ENCODE assay signal across 7 mouse cellular contexts in the genomic region with DNA sequence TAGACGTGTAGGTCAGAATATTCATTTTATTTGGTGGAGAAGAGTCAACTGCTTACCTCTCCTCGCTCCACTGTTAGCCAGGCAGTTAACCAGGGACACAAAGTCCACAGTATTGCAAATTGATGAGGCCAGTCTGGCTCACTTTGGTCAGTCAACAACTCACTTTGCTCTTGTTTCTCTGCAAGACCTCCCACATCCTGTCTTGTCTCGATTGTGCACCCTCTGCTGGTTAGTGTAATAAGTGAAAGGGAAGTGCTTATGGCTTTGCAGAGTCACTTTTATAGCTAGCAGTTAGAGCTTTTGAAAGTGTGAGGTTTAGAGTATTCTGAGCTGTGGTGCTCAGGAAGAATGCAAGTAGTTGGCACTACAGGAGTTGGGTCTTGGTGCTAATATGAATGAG. TPM values are rescaled to one million over a fixed set of nuclear protein-coding genes. Genes with fewer than 3 reads are reported as not detected.
DNase-seq lines count a peak whose midpoint lies in the region; ATAC-seq and TF ChIP-seq lines count a peak whose summit lies in the region.

No protein-coding gene starts in this region.

- H3K4me2 ChIP-seq in forebrain, embryonic 16.5 days (ENCODE audit: low read length), result no peak overlapping the region

- no peak overlapping the region for H3K27ac ChIP-seq in forebrain, embryonic 16.5 days (ENCODE audit: low read length)

- no peaks in the 10 kb centered on the region for H3K36me3 ChIP-seq in G1E (replicated peaks)
- H3K36me3 ChIP-seq in forebrain, embryonic 16.5 days (ENCODE audit: control insufficient read depth, insufficient read depth), result no peaks in the 10 kb centered on the region

- peak; percentile 37 for DNase-seq in left cerebral cortex, adult 11 months (ENCODE audit: low spot score)
- no peak for DNase-seq in left cerebral cortex, postnatal 36 days (ENCODE audit: low spot score in 2 of 2)
- DNase-seq in G1E (ENCODE audit: low spot score), result peak; percentile 34
- DNase-seq in left cerebral cortex, postnatal 25 days (ENCODE audit: low spot score in 2 of 2), result peak; percentile 47 to 79

- no peaks in the 10 kb centered on the region; the same call in 1 of the 2 replicates for H3K9me3 ChIP-seq in G1E (replicated peaks)
- H3K9me3 ChIP-seq in forebrain, embryonic 16.5 days (ENCODE audit: control insufficient read depth, low read length), result no peaks in the 10 kb centered on the region

- H3K4me1 ChIP-seq in G1E (ENCODE audit: insufficient read depth, low read depth, low read length), result peaks cover 12% of the 10 kb centered on the region
- no peaks in the 10 kb centered on the region for H3K4me1 ChIP-seq in forebrain, embryonic 16.5 days (replicated peaks; ENCODE audit: control insufficient read depth, insufficient read depth, low read length)

- peak; percentile 79; the same call in 1 of the 2 replicates for ATAC-seq in G1E (ENCODE audit: extremely low read depth, insufficient number of reproducible peaks, low FRiP score, poor library complexity, severe bottlenecking)
- ATAC-seq in erythroblast, adult 5-6 weeks (replicated peaks; ENCODE audit: low FRiP score, poor library complexity, severe bottlenecking), result peak; percentile 75
- peak; percentile 83 for ATAC-seq in neutrophil, adult 5-6 weeks (ENCODE audit: extremely low read depth, insufficient number of reproducible peaks, low FRiP score, poor library complexity, severe bottlenecking)
- ATAC-seq in forebrain, embryonic 16.5 days, result no peak

- no peak for TF ChIP-seq CTCF in G1E (IDR thresholded peaks at IDR 0.05; ENCODE audit: low read depth, low read length)

- intact Hi-C loops in left cerebral cortex, postnatal 36 days (cut with DNase I), result loop anchor here (2.0 kb wide), 1 partner anchor 205 kb away; no protein-coding TSS in a partner anchor
- intact Hi-C loops in left cerebral cortex, postnatal 25 days (cut with DNase I), result loop anchor here (2.0 kb wide), 1 partner anchor 43 kb away; no protein-coding TSS in a partner anchor

- no peak overlapping the region for H3K4me3 ChIP-seq in G1E (ENCODE audit: low read depth, low read length)
- H3K4me3 ChIP-seq in forebrain, embryonic 16.5 days (replicated peaks; ENCODE audit: low read length), result no peak overlapping the region

- WGBS in forebrain, embryonic 16.5 days, result 72% methylated on average over 3 of the region's 3 CpGs

- no peak overlapping the region for H3K9ac ChIP-seq in forebrain, embryonic 16.5 days (replicated peaks; ENCODE audit: low read depth, low read length)

- H3K27me3 ChIP-seq in G1E (ENCODE audit: insufficient read depth, low read length), result no peaks in the 10 kb centered on the region
- H3K27me3 ChIP-seq in forebrain, embryonic 16.5 days (replicated peaks; ENCODE audit: control insufficient read depth, insufficient read depth, low read length), result no peaks in the 10 kb centered on the region

RNA-seq across cellular contexts. Expression of gene Btbd18, which starts 1.4 kb away (rescaled TPM):
- total RNA-seq in left cerebral cortex, postnatal 36 days (2021), result not detected
- total RNA-seq in G1E (2014; fragmentation: Nextera tagmentation), result not detected in 2 replicates
- total RNA-seq in G1E (2017), result 0.12 and 0.16 TPM in 2 replicates
- polyA plus RNA-seq in G1E (2012), result not detected in 2 replicates
- not detected in 2 replicates for total RNA-seq in erythroblast, adult 5-6 weeks (2015; ENCODE audit: low replicate concordance)
- total RNA-seq in erythroblast, adult 5-6 weeks (2017; ENCODE audit: low replicate concordance), result not detected in 2 replicates
- not detected for total RNA-seq in left cerebral cortex, postnatal 25 days (2021)
- total RNA-seq in neutrophil, adult 5-6 weeks (2017), result not detected in 2 replicates
- polyA plus RNA-seq in forebrain, embryonic 16.5 days (2015; fragmentation: Nextera tagmentation; extraction: Ambion mirVana), result 0.41 and 0.52 TPM in 2 replicates

RNA-seq across cellular contexts. Expression of gene Ctnnd1, which starts 9.7 kb away (rescaled TPM):
- total RNA-seq in left cerebral cortex, postnatal 36 days (2021), result 10 to 100 TPM; 56.8 to 66.1 TPM
- total RNA-seq in G1E (2014; fragmentation: Nextera tagmentation), result 67.8 and 83.0 TPM in 2 replicates
- 25.3 and 29.8 TPM in 2 replicates for total RNA-seq in G1E (2017)
- 9.6 and 13.8 TPM in 2 replicates for polyA plus RNA-seq in G1E (2012)
- 8.8 and 10.0 TPM in 2 replicates for total RNA-seq in erythroblast, adult 5-6 weeks (2015; ENCODE audit: low replicate concordance)
- 6.2 and 9.5 TPM in 2 replicates for total RNA-seq in erythroblast, adult 5-6 weeks (2017; ENCODE audit: low replicate concordance)
- 10 to 100 TPM; 69.0 to 69.4 TPM for total RNA-seq in left cerebral cortex, postnatal 25 days (2021)
- 2.1 and 4.2 TPM in 2 replicates for total RNA-seq in neutrophil, adult 5-6 weeks (2017)
- 41.7 and 45.6 TPM in 2 replicates for polyA plus RNA-seq in forebrain, embryonic 16.5 days (2015; fragmentation: Nextera tagmentation; extraction: Ambion mirVana)

RNA-seq across cellular contexts. Expression of gene Selenoh, which starts 10.3 kb away (rescaled TPM):
- 10 to 100 TPM; 35.5 to 41.2 TPM for total RNA-seq in left cerebral cortex, postnatal 36 days (2021)
- 49.4 and 51.5 TPM in 2 replicates for total RNA-seq in G1E (2014; fragmentation: Nextera tagmentation)
- total RNA-seq in G1E (2017), result 160 and 178 TPM in 2 replicates
- polyA plus RNA-seq in G1E (2012), result 381 and 384 TPM in 2 replicates
- total RNA-seq in erythroblast, adult 5-6 weeks (2015; ENCODE audit: low replicate concordance), result 42.3 and 58.3 TPM in 2 replicates
- total RNA-seq in erythroblast, adult 5-6 weeks (2017; ENCODE audit: low replicate concordance), result 23.3 and 23.4 TPM in 2 replicates
- total RNA-seq in left cerebral cortex, postnatal 25 days (2021), result 10 to 100 TPM; 31.7 to 39.6 TPM
- 20.6 and 24.8 TPM in 2 replicates for total RNA-seq in neutrophil, adult 5-6 weeks (2017)
- 213 and 225 TPM in 2 replicates for polyA plus RNA-seq in forebrain, embryonic 16.5 days (2015; fragmentation: Nextera tagmentation; extraction: Ambion mirVana)

RNA-seq across cellular contexts. Expression of gene Gm28635, which starts 17.6 kb away (rescaled TPM):
- total RNA-seq in left cerebral cortex, postnatal 36 days (2021), result 1 to 10 TPM; 6.0 to 8.1 TPM
- total RNA-seq in G1E (2014; fragmentation: Nextera tagmentation) (not detected in 2 replicates), G1E (2017) (not detected in 2 replicates)
- polyA plus RNA-seq in G1E (2012), result not detected in 2 replicates
- not detected in 2 replicates for total RNA-seq in erythroblast, adult 5-6 weeks (2015; ENCODE audit: low replicate concordance)
- total RNA-seq in erythroblast, adult 5-6 weeks (2017; ENCODE audit: low replicate concordance), result 1.8 TPM in 1 of 2 replicates, not detected in the other
- total RNA-seq in left cerebral cortex, postnatal 25 days (2021), result 1 to 10 TPM; 7.7 to 10.0 TPM
- total RNA-seq in neutrophil, adult 5-6 weeks (2017), result 0.12 TPM in 1 of 2 replicates, not detected in the other
- not detected in 2 replicates for polyA plus RNA-seq in forebrain, embryonic 16.5 days (2015; fragmentation: Nextera tagmentation; extraction: Ambion mirVana)

RNA-seq across cellular contexts. Expression of gene Med19, which starts 17.9 kb away (rescaled TPM):
- 10 to 100 TPM; 27.2 to 31.9 TPM for total RNA-seq in left cerebral cortex, postnatal 36 days (2021)
- total RNA-seq in G1E (2014; fragmentation: Nextera tagmentation), result 51.1 and 55.0 TPM in 2 replicates
- 26.8 and 33.1 TPM in 2 replicates for total RNA-seq in G1E (2017)
- polyA plus RNA-seq in G1E (2012), result 14.8 and 17.8 TPM in 2 replicates
- total RNA-seq in erythroblast, adult 5-6 weeks (2015; ENCODE audit: low replicate concordance), result 14.0 and 24.7 TPM in 2 replicates
- 12.0 and 18.8 TPM in 2 replicates for total RNA-seq in erythroblast, adult 5-6 weeks (2017; ENCODE audit: low replicate concordance)
- total RNA-seq in left cerebral cortex, postnatal 25 days (2021), result 10 to 100 TPM; 30.4 to 32.0 TPM
- 14.5 and 16.5 TPM in 2 replicates for total RNA-seq in neutrophil, adult 5-6 weeks (2017)
- polyA plus RNA-seq in forebrain, embryonic 16.5 days (2015; fragmentation: Nextera tagmentation; extraction: Ambion mirVana), result 53.8 and 54.3 TPM in 2 replicates

Comparison
In these comparisons a context has a peak if more than half of its experiments do, and no peak if none do; other contexts are left out.
1. DNase-seq: peak in left cerebral cortex, adult 11 months (single experiment), G1E (single experiment) and left cerebral cortex, postnatal 25 days (2 of 2); none in left cerebral cortex, postnatal 36 days (0 of 2).